Mouse (Mus musculus): ENCODE results near the gene Gdf2.
A peak's percentile ranks its signal among the peaks of the same experiment; 100 is the strongest.

Gene Gdf2

GRCm38 (mm10) chr14:33958186-33958585 lies 17.3 kb downstream of the Gdf2 start:
- no peak for DNase-seq

GRCm38 (mm10) chr14:33958841-33959240 lies 18.0 kb downstream of the Gdf2 start:
- no peak for DNase-seq

- peak; percentile 39 for DNase-seq
These were observed 18.5 kb downstream of the Gdf2 start for GRCm38 (mm10) chr14:33959341-33959740.

GRCm38 (mm10) chr14:33965675-33966074 lies 24.8 kb downstream of the Gdf2 start:
- no peak for DNase-seq

GRCm38 (mm10) chr14:33972679-33973078 lies 31.8 kb downstream of the Gdf2 start:
- DNase-seq, result no peak

- DNase-seq, result peak; percentile 28
These were observed 33.9 kb downstream of the Gdf2 start for GRCm38 (mm10) chr14:33974752-33975151.

- DNase-seq, result no peak
These were observed 36.9 kb downstream of the Gdf2 start for GRCm38 (mm10) chr14:33977748-33978147.

GRCm38 (mm10) chr14:33978604-33979059 lies 37.8 kb downstream of the Gdf2 start, which contains the start of gene Zfp488:
Gene Zfp488 (minus strand): TSS chr14:33978764.
- DNase-seq, result peak; percentile 11

- no peak for DNase-seq
These were observed 48.4 kb downstream of the Gdf2 start for GRCm38 (mm10) chr14:33989201-33989600.

- no peak for DNase-seq
These were observed 51.1 kb downstream of the Gdf2 start for GRCm38 (mm10) chr14:33991971-33992370.

- no peak for DNase-seq
These were observed 52.2 kb downstream of the Gdf2 start for GRCm38 (mm10) chr14:33993051-33993450.

GRCm38 (mm10) chr14:33993521-33994289 lies 52.9 kb downstream of the Gdf2 start:
- no peak for DNase-seq

All from right cerebral cortex, adult 18-20 months (tissue).